Mouse (Mus musculus) heart, embryonic 16.5 days (tissue): Measurements from ENCODE around the gene Bmpr1b. TPM values are rescaled to one million over a fixed set of nuclear protein-coding genes. Genes with fewer than 3 reads are reported as not detected.
"Not testable (repeated sequence)": the region's sequence is repeated elsewhere in the genome, so short reads cannot be mapped to it uniquely, and the experiment has no call there.

ENCODE experiments used
- ATAC-seq: fragments of 200-750 bp; cut with Nextera tagmentation; replicated peaks from 2 replicates; pipeline ENCODE4 v1.8.0; 2017; ENCODE audit warnings: moderate number of reproducible peaks; ENCODE audit not compliant: insufficient read depth, low FRiP score; ENCODE audit errors: extremely low read depth
- H3K27ac ChIP-seq: fragments of 300-500 bp; sonication (generic); 2 replicates; pipeline ENCODE4 v1.5.1; 2014; ENCODE audit warnings: mild to moderate bottlenecking, low read length, control low read depth, moderate library complexity
- H3K27me3 ChIP-seq: fragments of 300-500 bp; sonication (generic); 2 replicates; pipeline ENCODE4 v1.6.1; 2014; ENCODE audit warnings: low read length, mixed read lengths; ENCODE audit not compliant: control insufficient read depth, insufficient read depth
- H3K36me3 ChIP-seq: fragments of 300-500 bp; sonication (generic); 2 replicates; pipeline ENCODE4 v1.6.1; 2014; ENCODE audit not compliant: control insufficient read depth, insufficient read depth
- H3K4me1 ChIP-seq: fragments of 300-500 bp; sonication (generic); 2 replicates; pipeline ENCODE4 v1.6.1; 2014; ENCODE audit warnings: low read length, mixed read lengths; ENCODE audit not compliant: control insufficient read depth, insufficient read depth
- H3K4me2 ChIP-seq: fragments of 300-500 bp; sonication (generic); 2 replicates; pipeline ENCODE4 v1.6.1; 2014; ENCODE audit warnings: low read depth, mild to moderate bottlenecking, control low read depth, low read length
- H3K4me3 ChIP-seq: fragments of 300-500 bp; sonication (generic); 2 replicates; pipeline ENCODE4 v1.5.1; 2014; ENCODE audit warnings: mild to moderate bottlenecking, control low read depth, low read length
- H3K9ac ChIP-seq: fragments of 300-500 bp; sonication (generic); 2 replicates; pipeline ENCODE4 v1.6.1; 2014; ENCODE audit warnings: low read length, control low read depth
- H3K9me3 ChIP-seq: fragments of 300-500 bp; sonication (generic); replicated peaks from 2 replicates; pipeline ENCODE4 v1.6.1; 2016; ENCODE audit warnings: low read length; ENCODE audit not compliant: control insufficient read depth
- WGBS: fragments of 180-500 bp; shearing (Covaris S2); extraction: QIAGEN DNeasy Blood & Tissue Kit; methylation state at CpG from one replicate; pipeline ENCODE4 v1.1.7; 2014; 5-methylcytosine and 5-hydroxymethylcytosine counted together
- polyA plus RNA-seq: library from polyadenylated mRNA; unstranded; fragments of >200 nt; fragmentation: Nextera tagmentation; extraction: Ambion mirVana; gene quantifications from 2 replicates; pipeline ENCODE4 v1.2.1, GENCODE M21; 2015

The Bmpr1b gene
- 0.37 and 0.75 TPM in 2 replicates for polyA plus RNA-seq

- ATAC-seq = peak; percentile 87
- H3K4me3 ChIP-seq = peak within 1 kb of the TSS; percentile 53
- no peak within 1 kb of the TSS for H3K27ac ChIP-seq
- no peaks in the 10 kb centered on the region for H3K36me3 ChIP-seq
- H3K4me1 ChIP-seq = no peaks in the 10 kb centered on the region
- under 1% methylated on average over 65 of the region's 65 CpGs for WGBS
- H3K4me2 ChIP-seq = peak within 1 kb of the TSS; percentile 75
- H3K27me3 ChIP-seq = peaks cover 33% of the 10 kb centered on the region
- peak within 1 kb of the TSS; percentile 48 for H3K9ac ChIP-seq
- H3K9me3 ChIP-seq = no peaks in the 10 kb centered on the region
These were observed at the start of gene Bmpr1b for GRCm38 (mm10) chr3:142168863-142169521. Gene Bmpr1b, minus strand, starts transcription at chr3:142169425.

GRCm38 (mm10) chr3:142212821-142213220 is 43.6 kb upstream of the Bmpr1b start:
- Histone ChIP-seq H3K4me1 (no peaks in the 10 kb centered on the region), H3K4me2 (no peak overlapping the region), H3K27me3 (no peaks in the 10 kb centered on the region), H3K9ac (no peak overlapping the region), H3K9me3 (no peaks in the 10 kb centered on the region), H3K36me3 (no peaks in the 10 kb centered on the region), H3K27ac (no peak overlapping the region), H3K4me3 (no peak overlapping the region)
- 48% methylated on average over 2 of the region's 2 CpGs for WGBS
- ATAC-seq = no peak

GRCm38 (mm10) chr3:142212186-142212585 is 43.0 kb upstream of the Bmpr1b start:
- 78% methylated on average over 3 of the region's 3 CpGs for WGBS
- Histone ChIP-seq H3K9me3 (no peaks in the 10 kb centered on the region), H3K36me3 (no peaks in the 10 kb centered on the region), H3K4me3 (no peak overlapping the region), H3K27ac (no peak overlapping the region), H3K4me1 (no peaks in the 10 kb centered on the region), H3K27me3 (no peaks in the 10 kb centered on the region), H3K9ac (no peak overlapping the region), H3K4me2 (no peak overlapping the region)
- ATAC-seq = no peak

- 63% methylated on average over 6 of the region's 6 CpGs for WGBS
- H3K36me3 ChIP-seq = no peaks in the 10 kb centered on the region
These were observed 40.8 kb upstream of the Bmpr1b start for GRCm38 (mm10) chr3:142209981-142210380.

GRCm38 (mm10) chr3:142209057-142209456 is 39.8 kb upstream of the Bmpr1b start:
- no peak for ATAC-seq
- 83% methylated on average over 11 of the region's 11 CpGs for WGBS
- H3K36me3 ChIP-seq = no peaks in the 10 kb centered on the region
- no peaks in the 10 kb centered on the region for H3K4me1 ChIP-seq
- no peak overlapping the region for H3K9ac ChIP-seq
- H3K27me3 ChIP-seq = no peaks in the 10 kb centered on the region
- H3K4me3 ChIP-seq = no peak overlapping the region
- H3K4me2 ChIP-seq = no peak overlapping the region
- no peak overlapping the region for H3K27ac ChIP-seq
- no peaks in the 10 kb centered on the region for H3K9me3 ChIP-seq

More at GRCm38 (mm10) chr3:142209981-142210380, 40.8 kb upstream of the Bmpr1b start:
- Histone ChIP-seq H3K27ac (no peak overlapping the region), H3K9ac (no peak overlapping the region), H3K4me1 (no peaks in the 10 kb centered on the region), H3K4me2 (no peak overlapping the region), H3K4me3 (no peak overlapping the region), H3K9me3 (no peaks in the 10 kb centered on the region), H3K27me3 (no peaks in the 10 kb centered on the region)
- no peak for ATAC-seq

- H3K9ac ChIP-seq = no peak overlapping the region
- no peaks in the 10 kb centered on the region for H3K36me3 ChIP-seq
- no peaks in the 10 kb centered on the region for H3K9me3 ChIP-seq
- WGBS = 78% methylated on average over 6 of the region's 6 CpGs
- H3K4me2 ChIP-seq = no peak overlapping the region
- ATAC-seq = no peak
- no peaks in the 10 kb centered on the region for H3K27me3 ChIP-seq
- no peak overlapping the region for H3K4me3 ChIP-seq
- no peak overlapping the region for H3K27ac ChIP-seq
- H3K4me1 ChIP-seq = no peaks in the 10 kb centered on the region
These were observed 38.3 kb upstream of the Bmpr1b start for GRCm38 (mm10) chr3:142207488-142207887.

- Histone ChIP-seq H3K27me3 (no peaks in the 10 kb centered on the region), H3K27ac (no peak overlapping the region), H3K9ac (no peak overlapping the region), H3K4me1 (no peaks in the 10 kb centered on the region), H3K9me3 (no peaks in the 10 kb centered on the region), H3K36me3 (no peaks in the 10 kb centered on the region), H3K4me2 (no peak overlapping the region), H3K4me3 (no peak overlapping the region)
- 81% methylated on average over 3 of the region's 3 CpGs for WGBS
- no peak for ATAC-seq
These were observed 37.1 kb upstream of the Bmpr1b start for GRCm38 (mm10) chr3:142206316-142206715.

- Histone ChIP-seq H3K4me3 (no peak overlapping the region), H3K36me3 (no peaks in the 10 kb centered on the region), H3K27me3 (no peaks in the 10 kb centered on the region), H3K9me3 (peaks cover 4% of the 10 kb centered on the region), H3K9ac (no peak overlapping the region), H3K4me1 (no peaks in the 10 kb centered on the region), H3K27ac (no peak overlapping the region), H3K4me2 (no peak overlapping the region)
- WGBS = 83% methylated on average over 8 of the region's 8 CpGs
- ATAC-seq = no peak
These were observed 26.9 kb upstream of the Bmpr1b start for GRCm38 (mm10) chr3:142196142-142196541.

- not testable (repeated sequence) for H3K36me3 ChIP-seq
These were observed 22.4 kb upstream of the Bmpr1b start for GRCm38 (mm10) chr3:142191627-142192026.

More at GRCm38 (mm10) chr3:142191627-142192026, 22.4 kb upstream of the Bmpr1b start:
- not testable (repeated sequence) for H3K27me3 ChIP-seq, H3K4me1 ChIP-seq, ATAC-seq, H3K9me3 ChIP-seq, H3K4me3 ChIP-seq, H3K27ac ChIP-seq, H3K4me2 ChIP-seq, H3K9ac ChIP-seq
